Mouse (Mus musculus): Measurements from ENCODE around the gene Ctbp1. TPM values are rescaled to one million over a fixed set of nuclear protein-coding genes. Genes with fewer than 3 reads are reported as not detected.

Ctbp1 gene
- polyA plus RNA-seq, 1 experiment from 2014 or later, result 91.1 TPM

- Histone ChIP-seq H3K36me3 (replicated peaks; ENCODE audit: insufficient read depth, low read length) (no peaks in the 10 kb centered on the region), H3K27ac (ENCODE audit: low read depth) (peak overlapping the region; percentile 81), H3K27me3 (ENCODE audit: insufficient read depth, low read length) (no peaks in the 10 kb centered on the region), H3K9me3 (ENCODE audit: low read length) (no peaks in the 10 kb centered on the region), H3K4me2 (ENCODE audit: low read depth, low read length) (peak overlapping the region; percentile 63), H3K4me1 (ENCODE audit: insufficient read depth) (peaks cover 30% of the 10 kb centered on the region), H3K9ac (replicated peaks) (peak overlapping the region; percentile 42), H3K4me3 (ENCODE audit: low read depth, low read length) (no peak overlapping the region)
- TF ChIP-seq CTCF (IDR thresholded peaks at IDR 0.05; ENCODE audit: low read depth), result no peak
- no peak for TF ChIP-seq EP300 (IDR thresholded peaks at IDR 0.05; ENCODE audit: low read depth)
- DNase-seq (no peak), ATAC-seq (peak; percentile 72)
- 43% methylated on average over 20 of the region's 20 CpGs for WGBS (ENCODE audit: insufficient replicate concordance)
Measured at GRCm38 (mm10) chr5:33218746-33219449, 55.9 kb downstream of the Ctbp1 start.

DNA sequence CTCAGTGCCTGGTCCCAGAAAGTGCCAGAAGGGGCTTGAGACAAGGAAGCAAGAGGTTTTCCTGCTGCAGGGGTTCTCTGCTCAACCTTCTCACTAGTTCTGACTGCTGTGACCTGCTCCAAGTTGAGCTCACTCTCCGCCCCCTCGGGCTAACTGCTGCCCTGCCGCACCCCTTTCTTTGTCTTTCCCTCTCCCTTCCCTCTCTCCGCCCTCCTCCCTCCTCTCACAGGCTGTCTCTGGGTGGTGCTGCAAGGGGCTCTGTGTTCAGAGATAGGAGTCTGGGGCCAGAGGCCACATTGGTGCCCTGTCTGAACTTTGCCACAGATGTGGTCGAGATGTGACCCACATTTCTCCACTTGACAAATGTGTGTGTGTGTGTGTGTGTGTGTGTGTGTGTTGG is 56.7 kb downstream of the Ctbp1 start, which contains the start of gene Spon2:
Gene Spon2 (minus strand): TSS at position 375 of the 400 bp plus-strand sequence.
- 32% methylated on average over 5 of the region's 5 CpGs for WGBS (ENCODE audit: insufficient replicate concordance)
- no peaks in the 10 kb centered on the region for H3K9me3 ChIP-seq (ENCODE audit: low read length)
- H3K4me2 ChIP-seq (ENCODE audit: low read depth, low read length), result peak within 1 kb of the TSS; percentile 63
- no peak; the same call in 1 of the 2 replicates for TF ChIP-seq EP300 (IDR thresholded peaks at IDR 0.05; ENCODE audit: low read depth)
- DNase-seq (peak; percentile 52), ATAC-seq (peak; percentile 79)
- H3K4me1 ChIP-seq (ENCODE audit: insufficient read depth), result peaks cover 27% of the 10 kb centered on the region
- peak within 1 kb of the TSS; percentile 55 for H3K9ac ChIP-seq (replicated peaks)
- H3K4me3 ChIP-seq (ENCODE audit: low read depth, low read length), result peak within 1 kb of the TSS; percentile 29
- no peaks in the 10 kb centered on the region for H3K36me3 ChIP-seq (replicated peaks; ENCODE audit: insufficient read depth, low read length)
- peak within 1 kb of the TSS; percentile 81 for H3K27ac ChIP-seq (ENCODE audit: low read depth)
- H3K27me3 ChIP-seq (ENCODE audit: insufficient read depth, low read length), result no peaks in the 10 kb centered on the region

- peak; percentile 58 for ATAC-seq
- no peak for TF ChIP-seq CTCF (IDR thresholded peaks at IDR 0.05; ENCODE audit: low read depth)
- no peak; the same call in 1 of the 2 replicates for TF ChIP-seq EP300 (IDR thresholded peaks at IDR 0.05; ENCODE audit: low read depth)
- DNase-seq, result peak; percentile 26
- peak overlapping the region; percentile 63 for H3K4me2 ChIP-seq (ENCODE audit: low read depth, low read length)
- H3K9ac ChIP-seq (replicated peaks), result peak overlapping the region; percentile 55
- H3K4me1 ChIP-seq (ENCODE audit: insufficient read depth), result peaks cover 24% of the 10 kb centered on the region
- H3K27ac ChIP-seq (ENCODE audit: low read depth), result peak overlapping the region; percentile 81
- 38% methylated on average over 3 of the region's 3 CpGs for WGBS (ENCODE audit: insufficient replicate concordance)
- H3K27me3 ChIP-seq (ENCODE audit: insufficient read depth, low read length), result no peaks in the 10 kb centered on the region
- peak overlapping the region; percentile 29 for H3K4me3 ChIP-seq (ENCODE audit: low read depth, low read length)
- no peaks in the 10 kb centered on the region for H3K36me3 ChIP-seq (replicated peaks; ENCODE audit: insufficient read depth, low read length)
- no peaks in the 10 kb centered on the region for H3K9me3 ChIP-seq (ENCODE audit: low read length)
Measured at GRCm38 (mm10) chr5:33217663-33218062, 57.1 kb downstream of the Ctbp1 start.

- no peak overlapping the region for H3K27ac ChIP-seq (ENCODE audit: low read depth)
- TF ChIP-seq CTCF (IDR thresholded peaks at IDR 0.05; ENCODE audit: low read depth), result no peak
- TF ChIP-seq EP300 (IDR thresholded peaks at IDR 0.05; ENCODE audit: low read depth), result no peak
- no peak for DNase-seq
- H3K9ac ChIP-seq (replicated peaks), result no peak overlapping the region
- H3K9me3 ChIP-seq (ENCODE audit: low read length), result no peaks in the 10 kb centered on the region
- H3K4me2 ChIP-seq (ENCODE audit: low read depth, low read length), result no peak overlapping the region
- 49% methylated on average over 4 of the region's 4 CpGs for WGBS (ENCODE audit: insufficient replicate concordance)
- no peak overlapping the region for H3K4me3 ChIP-seq (ENCODE audit: low read depth, low read length)
- peaks cover 21% of the 10 kb centered on the region for H3K4me1 ChIP-seq (ENCODE audit: insufficient read depth)
- H3K27me3 ChIP-seq (ENCODE audit: insufficient read depth, low read length), result no peaks in the 10 kb centered on the region
- ATAC-seq, result no peak
- H3K36me3 ChIP-seq (replicated peaks; ENCODE audit: insufficient read depth, low read length), result no peaks in the 10 kb centered on the region
Measured at GRCm38 (mm10) chr5:33214723-33215122, 60.1 kb downstream of the Ctbp1 start.

GRCm38 (mm10) chr5:33211254-33211653 is 63.5 kb downstream of the Ctbp1 start:
- DNase-seq, result no peak
- no peak for TF ChIP-seq CTCF (IDR thresholded peaks at IDR 0.05; ENCODE audit: low read depth)
- no peak for TF ChIP-seq EP300 (IDR thresholded peaks at IDR 0.05; ENCODE audit: low read depth)
- no peak for ATAC-seq
- Histone ChIP-seq H3K9me3 (ENCODE audit: low read length) (no peaks in the 10 kb centered on the region), H3K27me3 (ENCODE audit: insufficient read depth, low read length) (no peaks in the 10 kb centered on the region), H3K36me3 (replicated peaks; ENCODE audit: insufficient read depth, low read length) (no peaks in the 10 kb centered on the region), H3K4me1 (ENCODE audit: insufficient read depth) (no peaks in the 10 kb centered on the region), H3K9ac (replicated peaks) (no peak overlapping the region), H3K4me2 (ENCODE audit: low read depth, low read length) (no peak overlapping the region), H3K27ac (ENCODE audit: low read depth) (no peak overlapping the region), H3K4me3 (ENCODE audit: low read depth, low read length) (no peak overlapping the region)
- WGBS (ENCODE audit: insufficient replicate concordance), result 76% methylated on average over 5 of the region's 5 CpGs

GRCm38 (mm10) chr5:33210515-33210914 is 64.3 kb downstream of the Ctbp1 start:
- no peak overlapping the region for H3K27ac ChIP-seq (ENCODE audit: low read depth)
- no peak overlapping the region for H3K4me2 ChIP-seq (ENCODE audit: low read depth, low read length)
- no peaks in the 10 kb centered on the region for H3K36me3 ChIP-seq (replicated peaks; ENCODE audit: insufficient read depth, low read length)
- H3K27me3 ChIP-seq (ENCODE audit: insufficient read depth, low read length), result no peaks in the 10 kb centered on the region
- ATAC-seq (no peak), DNase-seq (no peak)
- no peak overlapping the region for H3K9ac ChIP-seq (replicated peaks)
- H3K9me3 ChIP-seq (ENCODE audit: low read length), result no peaks in the 10 kb centered on the region
- TF ChIP-seq EP300 (IDR thresholded peaks at IDR 0.05; ENCODE audit: low read depth), result no peak
- TF ChIP-seq CTCF (IDR thresholded peaks at IDR 0.05; ENCODE audit: low read depth), result no peak
- no peak overlapping the region for H3K4me3 ChIP-seq (ENCODE audit: low read depth, low read length)
- WGBS (ENCODE audit: insufficient replicate concordance), result 88% methylated on average over 3 of the region's 3 CpGs
- no peaks in the 10 kb centered on the region for H3K4me1 ChIP-seq (ENCODE audit: insufficient read depth)
